Mouse (Mus musculus): ENCODE data around the gene Zfp526. TPM values are rescaled to one million over a fixed set of nuclear protein-coding genes. Genes with fewer than 3 reads are reported as not detected.

The Zfp526 gene
- polyA plus RNA-seq, 1 experiment from 2014 or later = 2.0 TPM

- Histone ChIP-seq H3K27ac (replicated peaks) (no peak overlapping the region), H3K4me1 (replicated peaks) (peaks cover 38% of the 10 kb centered on the region), H3K36me3 (peaks cover 35% of the 10 kb centered on the region), H3K4me3 (peak overlapping the region; percentile 77), H3K27me3 (no peaks in the 10 kb centered on the region), H3K9me3 (no peaks in the 10 kb centered on the region), H3K4me2 (peak overlapping the region; percentile 85), H3K9ac (peak overlapping the region; percentile 8; the same call in 1 of the 2 replicates)
- WGBS = 71% methylated on average over 12 of the region's 12 CpGs
- ATAC-seq (ENCODE audit: low read depth) = no peak
Observed at GRCm38 (mm10) chr7:25217653-25218395, 3.4 kb upstream of the Zfp526 start.

- Histone ChIP-seq H3K4me1 (replicated peaks) (peaks cover 39% of the 10 kb centered on the region), H3K27me3 (no peaks in the 10 kb centered on the region), H3K4me2 (peak overlapping the region; percentile 85), H3K4me3 (peak overlapping the region; percentile 77), H3K9ac (peak overlapping the region; percentile 80), H3K9me3 (no peaks in the 10 kb centered on the region), H3K27ac (replicated peaks) (peak overlapping the region; percentile 74), H3K36me3 (peaks cover 28% of the 10 kb centered on the region)
- ATAC-seq (ENCODE audit: low read depth) = peak; percentile 44
- under 1% methylated on average over 53 of the region's 53 CpGs for WGBS
Observed at GRCm38 (mm10) chr7:25218705-25219415, 2.4 kb upstream of the Zfp526 start.

GRCm38 (mm10) chr7:25219416-25219750, 1.8 kb upstream of the Zfp526 start:
- peak; percentile 40 for ATAC-seq (ENCODE audit: low read depth)
- Histone ChIP-seq H3K9me3 (no peaks in the 10 kb centered on the region), H3K4me3 (peak overlapping the region; percentile 77), H3K4me1 (replicated peaks) (peaks cover 39% of the 10 kb centered on the region), H3K36me3 (peaks cover 26% of the 10 kb centered on the region), H3K27me3 (no peaks in the 10 kb centered on the region), H3K27ac (replicated peaks) (peak overlapping the region; percentile 65), H3K9ac (peak overlapping the region; percentile 80), H3K4me2 (peak overlapping the region; percentile 85)
- under 1% methylated on average over 16 of the region's 16 CpGs for WGBS

- H3K36me3 ChIP-seq = peaks cover 29% of the 10 kb centered on the region
- WGBS = 3% methylated on average over 31 of the region's 31 CpGs
- no peaks in the 10 kb centered on the region for H3K27me3 ChIP-seq
- peak overlapping the region; percentile 85 for H3K4me2 ChIP-seq
- H3K4me3 ChIP-seq = peak overlapping the region; percentile 77
- ATAC-seq (ENCODE audit: low read depth) = peak; percentile 67
- peak overlapping the region; percentile 91 for H3K27ac ChIP-seq (replicated peaks)
- H3K9ac ChIP-seq = peak overlapping the region; percentile 80
- peaks cover 39% of the 10 kb centered on the region for H3K4me1 ChIP-seq (replicated peaks)
- no peaks in the 10 kb centered on the region for H3K9me3 ChIP-seq
Observed at GRCm38 (mm10) chr7:25219756-25220456, 1.3 kb upstream of the Zfp526 start.

- H3K9ac ChIP-seq = peak within 1 kb of the TSS; percentile 82
- peak within 1 kb of the TSS; percentile 91 for H3K27ac ChIP-seq (replicated peaks)
- peak within 1 kb of the TSS; percentile 85 for H3K4me2 ChIP-seq
- 0 out of 2 replicates have a peak, but pooled peaks have one; percentile 4 for ATAC-seq (ENCODE audit: low read depth)
- peaks cover 29% of the 10 kb centered on the region for H3K36me3 ChIP-seq
- H3K27me3 ChIP-seq = no peaks in the 10 kb centered on the region
- no peaks in the 10 kb centered on the region for H3K9me3 ChIP-seq
- WGBS = 8% methylated on average over 20 of the region's 20 CpGs
- H3K4me3 ChIP-seq = peak within 1 kb of the TSS; percentile 77
- peaks cover 39% of the 10 kb centered on the region for H3K4me1 ChIP-seq (replicated peaks)
Observed at GRCm38 (mm10) chr7:25220457-25221101, 646 bp upstream of the Zfp526 start, which contains the start of gene Dedd2. TSS of gene Dedd2 (minus strand) at chr7:25220615.

- Histone ChIP-seq H3K36me3 (peaks cover 36% of the 10 kb centered on the region), H3K4me3 (peak overlapping the region; percentile 77), H3K9ac (peak overlapping the region; percentile 82), H3K9me3 (no peaks in the 10 kb centered on the region), H3K4me2 (peak overlapping the region; percentile 85), H3K27me3 (no peaks in the 10 kb centered on the region), H3K27ac (replicated peaks) (no peak overlapping the region), H3K4me1 (replicated peaks) (peaks cover 39% of the 10 kb centered on the region)
- whole genome bisulfite sequencing = 85% methylated on average over 10 of the region's 10 CpGs
- no peak for ATAC-seq (ENCODE audit: low read depth)
Observed at GRCm38 (mm10) chr7:25222275-25222967, 1.2 kb downstream of the Zfp526 start.

GRCm38 (mm10) chr7:25227523-25228300, 6.5 kb downstream of the Zfp526 start:
- Histone ChIP-seq H3K4me3 (no peak overlapping the region), H3K9me3 (no peaks in the 10 kb centered on the region), H3K4me2 (no peak overlapping the region), H3K9ac (no peak overlapping the region), H3K4me1 (replicated peaks) (peaks cover 2% of the 10 kb centered on the region; the same call in 1 of the 2 replicates), H3K27ac (replicated peaks) (no peak overlapping the region), H3K36me3 (peaks cover 87% of the 10 kb centered on the region), H3K27me3 (no peaks in the 10 kb centered on the region)
- WGBS = 95% methylated on average over 1 of the region's 1 CpGs
- no peak for ATAC-seq (ENCODE audit: low read depth)

GRCm38 (mm10) chr7:25230690-25231285, 9.6 kb downstream of the Zfp526 start:
- no peak overlapping the region for H3K9ac ChIP-seq
- 87% methylated on average over 9 of the region's 9 CpGs for WGBS
- no peak overlapping the region for H3K4me2 ChIP-seq
- no peaks in the 10 kb centered on the region for H3K27me3 ChIP-seq
- peaks cover 15% of the 10 kb centered on the region for H3K4me1 ChIP-seq (replicated peaks)
- H3K4me3 ChIP-seq = no peak overlapping the region
- H3K36me3 ChIP-seq = peaks cover 99% of the 10 kb centered on the region
- no peak for ATAC-seq (ENCODE audit: low read depth)
- H3K27ac ChIP-seq (replicated peaks) = no peak overlapping the region
- no peaks in the 10 kb centered on the region for H3K9me3 ChIP-seq

- H3K4me1 ChIP-seq (replicated peaks) = peaks cover 28% of the 10 kb centered on the region
- no peak overlapping the region for H3K4me2 ChIP-seq
- no peak overlapping the region for H3K9ac ChIP-seq
- H3K9me3 ChIP-seq = no peaks in the 10 kb centered on the region
- 74% methylated on average over 5 of the region's 5 CpGs for WGBS
- H3K4me3 ChIP-seq = no peak overlapping the region
- peaks cover 87% of the 10 kb centered on the region for H3K36me3 ChIP-seq
- ATAC-seq (ENCODE audit: low read depth) = no peak
- no peaks in the 10 kb centered on the region for H3K27me3 ChIP-seq
- no peak overlapping the region for H3K27ac ChIP-seq (replicated peaks)
Observed at GRCm38 (mm10) chr7:25232101-25232648, 10.9 kb downstream of the Zfp526 start.

- Histone ChIP-seq H3K4me1 (replicated peaks) (peaks cover 28% of the 10 kb centered on the region), H3K27me3 (no peaks in the 10 kb centered on the region), H3K27ac (replicated peaks) (no peak overlapping the region), H3K9me3 (no peaks in the 10 kb centered on the region), H3K9ac (no peak overlapping the region), H3K36me3 (peaks cover 78% of the 10 kb centered on the region), H3K4me3 (no peak overlapping the region), H3K4me2 (no peak overlapping the region)
- ATAC-seq (ENCODE audit: low read depth) = no peak
- WGBS = 88% methylated on average over 2 of the region's 2 CpGs
Observed at GRCm38 (mm10) chr7:25233061-25233460, 11.8 kb downstream of the Zfp526 start.

Data from neural tube, embryonic 13.5 days (tissue).